Mouse (Mus musculus) yolk sac, embryonic 10.5 days (tissue): Measurements from ENCODE around the gene Atp10a.

ENCODE experiments used
- DNase-seq: peaks from one replicate; pipeline ENCODE4 v3.0.0-alpha.2; 2017; ENCODE audit warnings: low spot score

The Atp10a gene

DNA sequence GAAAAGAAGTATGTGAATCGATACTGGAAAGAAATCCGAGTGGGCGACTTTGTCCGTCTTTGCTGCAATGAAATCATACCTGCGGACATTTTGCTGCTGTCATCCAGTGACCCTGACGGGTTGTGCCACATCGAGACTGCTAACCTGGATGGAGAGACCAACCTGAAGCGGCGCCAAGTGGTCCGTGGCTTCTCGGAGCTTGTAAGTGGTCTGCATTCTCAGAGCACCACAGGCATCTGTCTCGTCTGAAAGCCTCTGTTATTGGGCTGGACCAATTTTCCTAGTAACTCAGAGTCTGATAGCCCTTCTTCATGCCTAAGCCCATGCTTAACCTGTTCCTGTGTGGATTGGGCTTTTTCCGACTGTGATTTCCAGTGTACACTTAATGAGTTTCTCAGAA lies 84.2 kb downstream of the Atp10a start:
- no peak for DNase-seq

DNA sequence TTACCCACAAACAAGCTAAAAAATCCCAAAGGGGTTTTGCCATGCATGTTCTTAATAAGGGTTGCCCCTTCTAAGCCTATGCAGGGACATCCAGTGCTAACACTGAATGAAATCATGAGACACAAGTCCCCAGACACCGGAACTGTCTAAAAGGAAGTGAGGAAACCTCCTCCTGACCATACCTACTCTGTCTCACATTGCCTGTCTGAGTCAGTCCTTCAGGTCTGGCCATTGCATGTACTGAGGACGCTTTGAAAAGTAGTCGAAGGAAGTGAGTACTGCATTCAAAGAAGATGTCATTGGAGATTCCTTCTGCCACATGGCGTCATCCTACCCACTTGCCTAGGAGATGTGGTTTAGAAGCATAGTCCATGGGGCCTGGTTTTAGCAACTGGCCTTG lies 84.9 kb downstream of the Atp10a start:
- no peak for DNase-seq

DNA sequence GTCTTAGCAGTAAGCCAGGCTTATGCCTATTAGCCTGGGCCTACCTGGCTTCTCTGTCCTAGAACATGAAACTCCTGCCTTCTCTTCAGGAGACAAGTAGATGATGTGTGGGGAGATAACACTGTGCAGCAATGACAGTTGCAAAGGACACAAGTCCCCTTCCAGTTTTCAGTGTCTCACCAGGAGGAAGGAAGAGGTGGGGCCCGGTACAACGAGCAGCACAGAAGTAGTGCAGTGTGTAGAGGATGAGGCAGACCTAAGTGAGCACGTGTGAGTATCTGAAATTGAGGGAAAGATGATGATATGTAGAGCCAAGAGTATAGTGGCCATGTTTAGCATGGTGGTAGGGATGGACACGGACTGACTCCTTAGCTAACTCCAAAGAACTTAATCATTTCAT lies 86.0 kb downstream of the Atp10a start:
- DNase-seq: no peak

DNA sequence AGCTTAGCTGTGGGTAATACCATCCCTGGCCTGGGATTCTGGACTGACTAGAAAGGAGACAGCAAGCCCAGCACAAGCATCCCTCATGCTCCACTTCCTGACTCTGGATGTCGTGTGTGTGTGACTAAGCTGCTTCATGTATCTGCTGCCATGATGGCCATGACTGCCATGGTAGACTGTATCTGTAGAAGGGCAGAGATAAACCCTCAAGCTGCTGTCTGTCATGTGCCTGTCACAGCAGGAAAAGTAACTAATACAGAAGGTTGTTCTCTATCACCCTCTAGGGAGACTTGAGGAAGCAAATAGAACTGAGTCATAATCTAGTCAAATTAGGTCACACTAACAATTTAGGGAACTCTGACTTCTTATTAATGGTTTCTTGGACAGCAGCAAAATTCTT lies 86.7 kb downstream of the Atp10a start:
- no peak for DNase-seq

DNA sequence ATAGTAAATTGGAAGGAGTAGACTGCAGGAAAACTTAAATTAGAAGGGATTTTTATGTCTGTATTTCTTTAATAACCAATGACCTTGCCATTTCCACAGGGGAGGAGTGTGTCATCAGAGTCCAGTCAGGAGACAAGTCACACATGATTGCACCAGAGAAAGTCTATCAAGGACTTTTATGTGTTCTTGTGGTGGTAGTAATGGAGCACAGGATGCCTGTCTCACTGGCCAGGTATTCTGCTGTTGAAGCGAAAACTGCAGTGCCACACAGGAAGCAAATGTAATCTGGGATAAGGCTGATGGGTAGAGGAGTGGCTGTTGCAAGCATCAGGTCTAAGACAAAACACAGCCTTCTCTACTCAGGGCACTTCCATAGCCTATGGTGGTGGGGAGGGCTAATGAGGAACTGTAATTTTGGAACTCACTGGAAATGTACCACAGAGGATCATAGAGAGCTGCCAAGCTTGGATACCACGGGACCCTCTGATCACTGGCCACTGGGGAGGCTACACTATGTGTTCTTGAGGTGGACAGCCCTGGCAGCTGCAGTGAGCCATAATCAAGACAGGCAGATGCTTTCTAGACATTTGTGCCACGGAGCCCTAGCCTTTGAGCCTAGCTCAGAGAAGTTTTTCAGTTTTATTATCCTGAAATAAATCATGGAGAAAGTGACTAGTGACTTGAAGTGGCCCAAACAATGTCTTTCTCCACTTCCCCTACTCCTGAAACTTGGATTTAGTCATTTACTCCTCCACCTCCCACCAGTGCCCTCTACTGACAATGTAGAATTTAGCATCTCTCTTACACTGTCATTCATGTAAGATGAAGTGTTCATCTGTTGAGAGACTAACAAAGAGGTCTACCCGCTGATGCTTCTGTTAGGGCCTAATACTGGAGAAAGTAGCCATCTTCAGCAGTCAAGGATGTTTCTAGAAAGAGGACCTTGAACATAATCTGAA lies 87.7 kb downstream of the Atp10a start:
- no peak for DNase-seq

DNA sequence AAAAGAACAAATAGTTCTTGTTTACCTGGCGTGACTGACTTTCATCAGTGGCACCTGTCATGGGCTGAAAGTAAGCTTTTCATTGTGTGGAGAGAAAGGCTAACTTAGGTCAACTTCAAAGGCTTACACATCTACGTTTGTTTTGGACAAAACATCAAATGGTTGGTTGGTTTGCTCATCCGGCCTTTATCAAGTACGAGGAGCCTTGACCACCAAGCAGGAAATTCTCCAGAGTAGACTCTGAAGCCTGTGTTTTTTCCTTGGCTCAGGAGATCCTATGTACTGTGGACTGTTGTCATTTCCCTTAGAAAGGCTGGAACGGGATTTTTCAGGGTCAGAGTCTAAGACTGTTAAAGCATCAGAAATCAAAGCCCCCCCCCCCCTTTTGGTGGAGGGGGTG lies 90.9 kb downstream of the Atp10a start:
- DNase-seq: no peak

DNA sequence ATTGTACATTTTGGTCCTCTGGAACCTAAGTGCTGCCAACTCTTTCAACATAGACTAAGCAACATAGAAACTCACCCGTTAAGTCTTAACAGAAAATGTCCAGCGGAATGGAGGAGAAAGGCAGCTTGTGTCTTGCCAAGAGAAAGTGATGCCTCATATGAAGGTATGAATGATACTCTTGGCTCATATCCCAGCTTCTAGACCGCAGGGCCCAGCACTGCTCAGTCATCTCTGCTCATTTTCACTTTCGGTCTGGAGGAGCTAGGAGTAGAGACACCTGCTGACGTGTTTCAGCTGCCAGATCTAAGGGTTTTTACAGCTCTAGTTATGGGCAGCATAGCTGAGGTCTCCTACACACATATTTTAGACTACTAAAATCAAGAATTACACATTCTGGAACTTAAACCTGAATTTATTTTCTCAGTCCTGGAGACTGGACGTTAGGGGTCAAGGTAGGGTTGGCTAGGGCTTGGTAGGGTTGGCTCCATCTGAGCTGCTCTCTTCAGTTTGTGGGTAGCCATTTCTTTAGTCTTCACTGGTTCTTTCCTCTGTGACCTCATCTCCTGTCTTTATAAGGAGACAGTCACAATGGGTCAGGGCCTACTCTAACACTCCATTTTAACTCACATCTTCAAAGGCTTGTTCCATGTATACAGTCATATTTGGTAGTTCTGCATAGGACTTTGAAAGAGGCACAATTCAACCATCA lies 94.1 kb downstream of the Atp10a start:
- DNase-seq: no peak

DNA sequence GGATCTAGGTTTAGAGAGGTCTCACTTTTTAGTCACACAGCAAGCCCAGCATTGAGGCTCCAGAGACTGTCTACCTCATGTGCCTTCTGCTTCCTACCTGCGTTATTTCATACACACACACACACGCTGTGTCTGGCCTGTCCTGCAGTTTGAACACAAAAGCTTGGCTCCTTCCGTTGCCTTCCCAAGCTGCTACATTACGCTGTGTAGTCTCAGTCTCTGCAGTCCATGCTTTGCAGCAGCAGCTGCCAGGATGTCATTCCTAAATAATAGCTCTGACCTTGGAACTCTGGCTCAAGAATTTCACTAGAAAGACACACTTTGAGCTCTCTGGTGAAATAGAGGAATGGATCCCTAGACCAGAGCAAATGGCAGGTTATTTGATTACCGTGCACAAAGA lies 96.1 kb downstream of the Atp10a start:
- DNase-seq: no peak

DNA sequence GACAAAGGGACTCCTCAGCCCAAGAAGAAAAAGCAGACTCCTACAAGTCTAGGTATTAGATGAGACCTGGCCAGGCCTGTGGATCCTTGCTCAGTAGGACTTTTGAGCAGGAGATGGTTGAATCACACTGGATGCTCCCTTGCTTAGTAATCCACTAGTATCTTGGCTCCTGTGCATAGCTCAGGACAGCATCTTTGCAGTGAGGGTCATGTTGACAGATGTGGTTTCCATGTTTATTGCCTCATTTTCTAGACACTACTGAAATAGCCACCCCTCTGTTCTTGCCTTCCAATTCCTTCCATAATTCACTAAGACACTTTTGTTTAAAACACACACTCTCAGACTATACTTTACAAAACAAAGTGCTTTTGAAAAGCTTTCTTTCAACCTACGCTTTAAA lies 98.1 kb downstream of the Atp10a start:
- no peak for DNase-seq

DNA sequence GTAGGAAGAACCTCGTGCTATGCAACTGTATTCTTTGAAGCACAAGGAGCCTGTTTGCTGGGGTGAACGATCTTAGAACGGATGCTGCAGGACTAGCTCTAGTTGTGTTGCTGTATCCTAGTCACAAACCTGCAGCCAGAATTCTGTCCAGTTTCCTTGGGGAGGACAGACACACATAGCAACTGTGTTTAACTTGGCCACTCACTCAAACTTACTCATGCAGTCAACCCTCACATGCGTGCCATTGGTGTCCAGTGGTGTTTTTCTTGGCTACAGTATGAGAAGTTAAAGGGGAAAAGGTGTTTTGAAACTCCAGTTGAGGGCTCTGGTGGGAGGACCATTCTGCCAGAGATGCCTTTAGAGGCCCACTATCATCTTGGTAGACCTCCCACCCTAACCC lies 98.6 kb downstream of the Atp10a start:
- DNase-seq: no peak

DNA sequence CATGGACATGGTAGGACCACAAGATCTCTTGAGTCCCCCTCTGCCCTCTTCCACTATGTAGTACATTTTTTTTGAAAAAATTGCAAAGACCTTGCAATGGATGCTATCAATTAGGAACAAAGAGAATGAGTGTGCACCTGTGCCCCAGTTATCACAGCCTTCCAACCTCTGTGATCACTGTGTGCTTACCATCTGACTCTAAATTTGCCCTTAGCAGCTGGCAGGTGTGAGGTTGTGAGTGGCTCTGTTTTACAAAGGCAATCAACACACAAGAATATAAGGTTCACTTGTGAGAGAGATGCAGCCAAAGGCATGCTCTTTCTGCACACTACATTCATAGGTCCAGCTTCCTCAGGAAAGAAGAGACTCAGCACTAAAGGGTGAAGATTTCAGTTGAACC lies 99.1 kb downstream of the Atp10a start:
- no peak for DNase-seq

DNA sequence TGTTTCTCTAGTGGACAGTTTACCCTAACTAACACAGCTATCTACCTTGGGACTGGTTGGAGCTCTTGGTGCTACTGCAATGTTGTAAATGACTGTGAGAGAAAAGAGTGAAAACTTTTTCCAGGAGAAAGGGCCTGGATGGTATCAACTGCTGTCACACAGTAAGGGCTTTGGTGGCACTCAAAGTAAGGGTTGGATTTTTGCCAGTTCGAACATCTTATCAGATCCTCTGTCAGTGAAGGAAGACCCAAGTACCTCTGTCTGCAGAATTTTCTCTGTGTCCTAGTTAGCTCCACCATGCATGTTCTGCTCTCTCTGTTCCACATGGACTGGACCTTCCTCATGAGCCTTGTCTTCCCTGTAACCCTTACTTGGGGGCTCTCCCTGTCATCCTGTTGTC lies 99.9 kb downstream of the Atp10a start:
- no peak for DNase-seq

DNA sequence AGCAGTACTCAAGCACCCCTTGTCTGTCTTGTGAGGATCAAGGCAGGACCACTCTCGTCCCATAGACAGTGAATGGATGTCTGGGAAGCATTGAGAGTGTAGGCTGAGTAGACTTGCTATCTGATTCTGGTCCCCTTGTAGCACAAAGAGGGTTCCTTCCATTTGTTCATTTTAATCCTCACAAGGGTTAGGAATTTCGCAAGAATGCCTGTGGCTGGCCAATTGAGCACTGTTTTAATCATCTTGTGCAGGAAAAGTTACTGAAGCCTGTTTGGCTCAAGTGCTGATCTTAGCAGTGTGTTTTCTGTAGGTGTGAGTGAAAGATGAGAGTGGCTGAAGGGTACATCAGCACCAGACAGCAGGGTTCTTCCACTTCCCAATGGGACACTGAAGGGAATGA lies 101.4 kb downstream of the Atp10a start:
- DNase-seq: no peak

DNA sequence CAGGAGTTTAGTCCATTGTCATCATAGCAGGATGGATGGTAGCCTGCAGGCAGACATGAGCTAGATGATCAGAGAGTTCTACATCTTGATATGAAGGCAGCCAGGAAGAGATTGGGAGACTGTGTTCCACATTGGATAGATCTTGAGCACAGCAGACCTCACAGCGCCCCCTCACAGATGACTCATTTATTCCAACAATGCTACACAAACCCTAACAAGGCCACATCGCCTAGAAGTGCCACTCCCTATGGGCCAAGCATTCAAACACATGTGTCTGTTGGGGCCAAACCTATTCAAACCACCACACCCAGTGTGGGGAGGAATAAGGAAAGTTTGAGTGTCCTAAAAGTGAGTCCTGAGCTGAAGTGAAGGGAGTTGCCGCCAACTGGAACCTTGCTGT lies 102.4 kb downstream of the Atp10a start:
- no peak for DNase-seq

DNA sequence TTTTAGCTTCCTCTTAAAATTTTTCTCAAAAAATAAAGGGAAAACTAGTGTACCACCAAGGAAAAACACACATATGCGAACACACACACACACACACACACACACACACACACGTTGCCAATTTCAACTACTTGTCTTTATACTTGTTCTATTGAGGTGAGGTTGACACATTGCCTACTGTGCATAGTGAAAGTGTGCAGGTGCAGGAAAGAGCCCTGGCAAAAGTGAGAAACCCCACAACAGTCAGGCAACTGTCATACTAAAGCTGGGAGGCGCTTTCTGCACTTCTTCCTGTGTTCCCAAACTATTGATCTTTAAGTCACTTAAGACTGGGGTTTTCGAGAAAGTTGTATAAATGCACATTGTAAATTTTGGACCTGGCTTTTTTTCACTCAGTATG lies 103.3 kb downstream of the Atp10a start:
- DNase-seq: no peak

DNA sequence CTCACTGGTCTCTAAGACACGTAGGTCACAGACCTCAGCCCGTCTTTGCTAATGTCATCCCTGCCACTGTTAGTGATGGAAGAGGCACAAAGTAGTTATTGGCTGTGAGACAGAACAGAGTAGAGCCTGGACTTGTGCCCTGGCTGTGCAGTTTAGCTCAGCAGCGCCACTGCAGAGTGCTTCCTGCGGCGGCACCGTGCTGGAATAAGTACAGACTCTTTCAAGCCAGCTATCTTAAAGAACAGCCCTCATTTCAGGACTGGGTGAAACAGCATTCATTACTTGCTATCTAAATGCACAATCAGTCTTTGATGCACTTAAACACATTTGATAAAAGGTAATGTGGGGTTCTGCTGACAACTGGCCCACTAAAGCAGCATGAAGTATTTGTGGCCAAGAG lies 111.3 kb downstream of the Atp10a start:
- no peak for DNase-seq

DNA sequence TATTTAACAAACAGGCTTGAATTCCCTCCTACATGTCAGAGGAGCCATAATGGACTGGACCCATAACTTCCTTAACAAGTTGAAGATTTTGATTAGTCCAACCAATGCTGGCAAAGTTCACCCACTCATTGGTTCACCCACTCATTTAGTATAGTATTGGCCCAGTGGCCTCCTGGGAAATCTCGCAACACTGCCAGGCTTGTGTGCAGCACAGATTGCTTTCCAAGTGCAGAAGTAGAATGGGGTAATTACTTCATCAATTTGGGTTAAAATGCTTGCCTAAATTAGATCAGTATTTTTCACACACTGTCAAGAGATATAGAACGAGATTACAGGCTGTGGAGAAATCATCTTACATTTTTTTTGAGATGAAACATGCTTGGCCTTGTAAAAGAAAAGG lies 112.3 kb downstream of the Atp10a start:
- no peak for DNase-seq

DNA sequence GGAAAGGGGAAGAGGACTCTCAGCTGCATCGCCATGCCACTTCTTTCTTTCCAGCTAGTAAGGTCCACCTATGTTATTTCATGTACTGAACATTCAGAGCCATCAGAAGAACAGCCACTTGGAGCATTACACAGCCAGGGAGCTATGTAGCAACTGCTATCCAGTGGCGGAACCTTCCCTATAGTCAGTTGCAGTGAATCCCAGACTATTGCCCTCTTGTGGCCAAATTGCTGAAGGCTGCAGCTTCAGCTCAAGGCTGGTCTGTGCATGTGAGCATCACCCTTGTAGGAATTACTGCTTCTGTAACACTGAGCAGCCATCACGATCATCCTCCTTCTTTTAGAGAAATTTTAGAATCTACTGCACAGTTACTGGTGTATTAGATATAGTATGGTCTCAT lies 114.3 kb downstream of the Atp10a start:
- no peak for DNase-seq

DNA sequence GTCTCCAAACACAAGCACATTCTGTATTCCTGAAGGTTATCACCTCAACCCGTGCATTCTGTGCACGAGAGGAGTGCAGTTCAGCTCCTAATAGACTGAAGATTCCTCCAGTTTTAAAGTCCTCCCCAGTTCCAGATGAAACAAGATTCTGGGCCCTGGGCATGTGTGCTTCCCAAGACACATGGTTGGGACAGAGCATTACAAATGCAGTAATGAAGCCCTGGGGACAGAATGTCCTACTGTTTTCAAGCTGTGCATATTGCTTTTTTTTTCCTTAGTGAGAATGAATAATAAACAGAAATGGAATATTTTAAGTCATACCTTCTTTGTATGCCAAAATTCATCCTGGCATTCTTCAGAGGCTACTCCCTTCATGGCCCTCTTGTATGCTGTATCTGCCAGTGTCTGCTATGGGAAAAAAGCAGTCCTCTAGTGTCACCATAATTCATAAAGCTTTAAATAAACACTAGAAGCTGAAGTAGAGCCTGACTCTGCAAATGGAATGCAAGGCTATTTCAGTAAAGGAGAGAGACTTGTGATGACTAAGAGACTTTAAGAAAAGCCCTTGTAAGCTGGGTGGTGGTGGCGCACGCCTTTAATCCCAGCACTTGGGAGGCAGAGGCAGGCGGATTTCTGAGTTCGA lies 116.2 kb downstream of the Atp10a start:
- no peak for DNase-seq

DNA sequence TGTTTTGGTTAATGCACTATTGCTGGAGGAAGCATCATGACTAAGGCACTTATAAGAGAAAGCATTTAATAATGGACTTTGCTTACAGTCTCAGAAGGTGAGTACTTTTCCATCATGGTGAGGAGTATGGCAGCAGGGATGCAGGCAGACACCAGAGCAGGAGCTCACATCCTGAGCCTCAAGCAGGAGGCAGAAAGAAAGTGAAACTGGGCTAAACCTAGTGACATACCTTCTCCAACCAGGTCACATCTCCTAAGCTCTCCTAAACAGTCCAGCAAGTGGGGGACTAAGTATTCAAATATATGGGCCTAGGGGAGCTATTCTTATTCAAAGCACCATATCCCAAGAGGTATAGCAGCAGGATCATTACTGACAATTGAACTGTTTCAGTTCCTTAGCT lies 123.2 kb downstream of the Atp10a start:
- DNase-seq: no peak

DNA sequence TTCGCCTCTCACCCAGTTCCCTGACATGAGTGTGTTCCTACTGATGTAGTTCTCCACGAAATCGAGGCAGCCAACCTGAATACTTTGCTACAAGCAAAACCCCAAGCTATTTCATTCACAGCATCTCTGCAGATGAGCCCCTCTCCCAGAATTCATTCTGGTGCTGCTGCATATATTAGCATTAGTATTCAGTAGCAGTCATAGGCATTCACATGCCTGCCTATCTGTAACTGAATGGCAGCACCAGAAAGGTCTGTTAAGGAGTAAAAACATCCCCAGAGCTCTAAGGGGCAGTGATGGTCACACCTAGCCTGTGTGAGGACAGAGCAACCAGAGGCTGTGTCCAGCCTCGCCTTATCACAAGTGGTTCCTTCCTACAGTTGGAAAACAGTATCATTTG lies 131.0 kb downstream of the Atp10a start:
- no peak for DNase-seq

DNA sequence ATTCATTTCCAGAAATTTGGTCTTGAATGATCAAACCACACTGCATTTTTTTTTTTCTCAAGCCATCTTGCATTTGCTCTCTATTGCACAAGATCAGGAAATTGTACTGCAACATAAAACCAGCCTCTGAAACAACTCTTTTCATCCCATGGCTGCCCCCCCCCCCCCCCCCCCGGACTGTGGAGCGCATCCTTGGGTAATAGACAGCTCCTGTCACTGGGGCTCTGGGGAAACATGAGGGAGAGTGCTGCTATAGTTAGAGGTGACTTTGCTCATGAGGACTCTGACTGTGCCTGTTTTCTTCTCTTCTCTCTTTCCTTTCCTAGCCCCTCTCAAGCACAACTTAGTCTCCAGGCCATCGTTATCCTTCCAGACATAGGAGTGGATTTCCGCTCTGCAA lies 131.6 kb downstream of the Atp10a start:
- no peak for DNase-seq
